Mouse (Mus musculus) kidney, adult 18-20 months (tissue): ENCODE measurements around the gene A630095N17Rik.

Source experiments
- DNase-seq: peaks from one replicate; pipeline ENCODE4 v3.0.0; 2021

Gene A630095N17Rik

DNA sequence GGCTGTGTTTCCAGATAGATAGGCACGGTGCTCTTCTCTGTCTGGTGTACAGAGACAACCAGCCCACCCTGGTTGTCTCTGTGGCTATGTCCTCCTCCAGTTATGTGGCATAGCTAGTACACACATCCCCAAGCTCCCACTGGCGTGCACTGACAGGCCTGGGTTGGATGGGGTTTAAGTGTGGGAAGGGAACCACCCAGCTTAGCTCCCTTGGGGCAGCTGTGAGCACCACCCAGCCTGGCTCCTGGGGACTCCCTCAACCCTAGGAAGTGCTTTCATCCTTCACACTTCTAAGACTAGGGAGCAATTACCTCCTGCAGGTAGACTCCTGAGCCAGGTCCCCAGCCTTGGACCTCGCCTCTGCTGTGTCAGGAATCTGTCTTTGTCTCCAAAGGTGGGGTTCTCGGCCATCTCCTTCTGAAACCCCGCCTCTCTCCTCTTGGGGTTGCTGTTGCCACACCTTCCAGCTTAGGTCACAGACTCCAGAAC is at the start of gene A630095N17Rik:
A630095N17Rik (minus strand) TSS at position 439 of the 489 bp plus-strand sequence.
- no peak for DNase-seq

DNA sequence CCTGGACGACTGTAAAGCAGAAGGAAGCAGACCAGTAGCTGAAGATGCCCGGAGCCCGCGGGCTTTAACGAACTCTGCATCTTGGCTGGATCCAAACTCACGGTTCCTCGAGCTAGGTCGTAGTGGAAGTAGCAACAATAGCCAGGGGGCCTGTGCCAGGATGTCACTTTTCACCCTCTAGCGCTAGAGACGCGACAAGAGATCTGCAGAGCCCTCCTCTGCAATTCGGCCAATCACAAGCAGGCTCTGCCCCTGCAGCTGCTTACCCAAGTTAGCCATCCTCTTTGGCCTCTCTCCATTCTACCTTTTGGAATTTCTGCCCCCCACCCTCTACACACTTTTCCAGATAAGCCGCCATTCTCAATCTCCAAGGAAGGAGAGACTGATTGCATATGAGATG is 46.3 kb upstream of the A630095N17Rik start, which contains the start of gene Resp18:
Resp18 (minus strand) TSS at position 188 of the 400 bp plus-strand sequence.
- no peak for DNase-seq

DNA sequence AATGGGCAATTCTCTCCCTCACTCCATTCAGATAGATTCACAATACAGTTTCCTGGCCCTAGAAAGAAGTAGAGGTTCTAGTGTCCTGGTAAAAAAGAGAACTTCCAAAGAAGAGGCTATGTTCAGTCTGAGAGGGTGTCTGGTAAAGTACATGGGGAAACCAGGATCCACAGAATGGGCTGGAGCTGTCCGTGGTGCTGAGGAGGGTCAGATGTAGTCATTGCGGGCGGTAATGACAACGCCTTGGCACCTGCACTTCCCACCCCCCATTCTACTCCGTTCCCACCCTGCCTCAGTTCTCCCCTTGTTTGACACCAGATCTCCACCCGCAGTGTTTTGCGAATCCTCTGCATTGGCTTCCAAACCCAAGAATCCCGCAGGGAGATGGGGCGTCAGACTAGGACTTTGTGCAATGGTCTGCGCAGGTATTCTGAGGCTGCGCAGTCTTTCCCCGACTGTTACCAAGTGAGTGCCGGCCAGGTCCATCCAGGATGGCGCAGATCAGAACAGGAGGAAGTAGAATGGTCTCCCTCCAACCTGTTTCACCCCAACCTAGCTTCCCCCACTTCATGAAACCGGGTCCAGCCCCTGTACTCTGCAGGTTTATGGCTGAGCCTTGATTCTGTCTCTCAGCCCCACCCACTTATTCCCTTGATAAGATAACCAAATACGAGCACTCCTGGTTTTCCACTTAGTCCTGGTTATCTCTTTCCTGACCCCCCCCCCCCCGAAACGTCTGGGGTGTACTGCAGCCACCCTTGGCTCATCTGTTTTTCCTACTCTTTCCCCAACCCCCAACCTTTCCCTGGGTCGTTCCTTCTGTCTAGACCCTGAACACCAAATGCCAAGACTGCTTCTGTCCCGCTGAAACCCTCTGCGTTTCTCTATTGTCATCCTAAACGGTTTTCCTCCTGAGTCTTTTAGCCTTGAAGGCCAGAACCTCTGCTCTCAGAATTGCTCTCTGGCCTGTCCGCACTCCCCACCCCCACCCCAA is 45.6 kb upstream of the A630095N17Rik start:
- peak; percentile 47 for DNase-seq

DNA sequence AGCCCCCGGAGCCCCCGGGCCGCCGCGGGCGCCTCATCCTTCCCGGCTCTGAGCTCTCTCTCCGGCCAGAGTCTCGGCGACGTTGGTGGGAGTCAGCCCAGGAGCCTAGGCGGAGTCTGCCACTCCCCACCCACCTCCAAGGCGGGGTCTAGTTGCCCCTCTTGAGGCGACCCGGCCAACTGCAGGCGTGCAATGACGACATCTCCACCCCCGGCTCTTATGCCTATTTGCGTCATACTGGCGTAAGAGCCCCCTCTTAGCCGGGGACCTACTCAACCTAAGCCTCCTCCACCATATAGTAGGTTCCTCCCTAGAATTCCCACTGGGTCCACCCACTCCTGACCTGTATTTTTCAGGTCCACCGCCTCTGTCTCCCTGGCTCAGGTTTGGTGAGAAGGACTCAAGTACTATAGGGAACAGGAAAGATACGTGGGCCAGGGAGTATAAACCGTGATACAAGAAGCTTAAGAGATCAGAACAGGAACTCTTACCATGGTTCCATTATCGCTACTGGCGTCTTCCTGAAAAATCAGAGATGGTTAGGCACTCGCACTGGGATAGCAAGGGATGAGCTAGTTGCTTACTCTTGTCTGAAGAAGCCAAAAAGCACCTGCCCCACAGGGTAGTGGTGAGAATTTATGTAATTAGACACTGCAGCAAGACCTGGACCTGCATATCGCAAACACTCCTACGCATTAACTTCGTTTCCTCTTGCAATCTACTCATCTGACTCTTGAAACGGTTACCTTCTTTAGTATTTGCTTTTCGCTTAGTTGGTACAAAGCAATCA is 32.4 kb upstream of the A630095N17Rik start, which contains the start of gene Ptprn:
Ptprn (minus strand) TSS at position 412 of the 790 bp plus-strand sequence.
- DNase-seq = no peak

DNA sequence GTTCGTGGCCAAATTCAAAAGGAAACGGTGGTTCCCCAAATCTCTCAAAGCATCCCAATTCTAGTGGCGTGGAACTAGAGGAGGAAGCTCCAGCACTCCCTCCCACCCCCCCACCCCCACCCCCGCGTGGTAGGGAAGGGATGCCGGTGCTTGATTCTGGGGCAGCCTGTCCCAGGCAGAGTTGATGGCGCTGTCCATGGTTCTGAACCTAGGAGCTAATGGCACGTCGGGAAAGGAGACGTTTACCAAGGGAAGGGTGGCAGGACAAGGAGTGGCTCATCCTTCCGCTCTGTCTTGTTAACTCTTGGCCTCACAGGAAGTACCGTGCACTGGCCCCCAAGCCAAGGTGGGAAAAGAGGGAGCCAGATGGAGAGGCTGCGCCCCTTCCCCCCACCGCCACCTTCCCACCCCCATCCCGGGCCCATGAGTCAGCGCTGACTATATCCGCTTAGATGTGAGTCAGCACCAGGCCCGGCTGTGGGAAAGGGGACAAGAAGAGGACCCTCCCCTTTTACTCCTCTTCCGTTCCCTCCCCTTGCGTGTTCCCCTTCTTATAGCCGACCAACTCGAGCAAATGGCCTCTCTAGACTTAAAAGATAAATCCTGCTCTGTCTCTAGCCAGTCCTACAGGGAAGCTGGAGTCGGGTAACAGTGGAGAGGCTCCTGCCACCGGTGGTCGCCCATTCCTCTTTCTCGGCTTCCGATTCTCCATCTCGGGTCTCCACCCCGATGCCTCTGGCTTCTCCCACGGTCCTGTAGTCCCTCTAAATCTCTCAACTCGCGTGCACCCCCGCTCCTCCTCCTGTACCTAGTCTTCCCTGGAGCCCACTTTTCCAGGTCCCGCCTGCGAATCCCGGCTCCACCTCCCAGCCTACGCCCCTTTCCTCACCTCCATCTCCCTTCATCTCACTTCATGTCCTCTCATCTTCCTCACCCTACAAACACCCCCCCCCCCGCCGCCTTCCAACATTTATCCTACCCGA is 31.4 kb upstream of the A630095N17Rik start:
- peak; percentile 62 for DNase-seq

DNA sequence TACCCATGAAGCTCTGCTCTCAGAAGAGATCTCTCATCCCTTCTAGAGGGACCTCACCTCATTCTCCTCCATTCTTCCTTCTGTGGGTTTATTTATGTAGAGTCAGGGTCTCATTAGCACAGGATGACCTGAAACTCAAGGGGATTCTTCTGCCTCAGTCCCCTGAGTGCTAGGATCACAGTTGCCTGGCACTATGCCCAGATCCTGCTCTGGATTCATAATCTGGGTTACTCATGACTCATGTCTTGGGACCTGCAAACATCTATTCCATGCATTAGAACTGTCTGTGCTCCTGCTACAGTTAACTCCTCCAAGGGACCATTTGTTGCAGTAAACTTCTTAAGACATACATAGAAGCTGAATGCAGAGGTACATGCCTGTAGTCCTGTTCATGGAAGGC is 29.4 kb upstream of the A630095N17Rik start:
- DNase-seq = no peak

DNA sequence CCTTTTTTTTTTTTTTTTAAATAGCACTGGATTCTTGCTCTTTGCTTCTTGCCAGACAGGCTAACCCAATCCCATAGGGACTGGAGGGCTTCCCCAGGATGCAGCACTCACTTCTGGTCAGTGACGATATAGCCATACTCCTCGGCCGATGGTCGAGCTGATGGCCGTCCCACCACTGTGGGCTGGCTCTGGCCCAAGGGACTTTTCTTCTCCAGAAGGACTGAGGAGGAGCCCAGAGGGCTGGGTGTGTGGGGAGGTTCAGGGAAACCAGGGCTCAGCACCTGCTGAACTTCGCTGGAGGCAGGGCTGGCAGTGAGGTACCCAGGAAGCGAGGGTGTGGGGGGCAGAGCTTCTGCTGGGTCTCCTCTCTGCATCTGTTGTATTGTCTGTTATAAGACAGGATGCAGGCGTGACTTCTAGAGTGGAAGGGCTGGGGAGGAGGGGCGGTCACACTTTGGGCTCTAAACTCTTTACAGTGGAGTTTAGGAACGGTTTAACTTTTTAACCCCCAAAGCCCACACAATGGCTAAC is 23.7 kb upstream of the A630095N17Rik start:
- no peak for DNase-seq

DNA sequence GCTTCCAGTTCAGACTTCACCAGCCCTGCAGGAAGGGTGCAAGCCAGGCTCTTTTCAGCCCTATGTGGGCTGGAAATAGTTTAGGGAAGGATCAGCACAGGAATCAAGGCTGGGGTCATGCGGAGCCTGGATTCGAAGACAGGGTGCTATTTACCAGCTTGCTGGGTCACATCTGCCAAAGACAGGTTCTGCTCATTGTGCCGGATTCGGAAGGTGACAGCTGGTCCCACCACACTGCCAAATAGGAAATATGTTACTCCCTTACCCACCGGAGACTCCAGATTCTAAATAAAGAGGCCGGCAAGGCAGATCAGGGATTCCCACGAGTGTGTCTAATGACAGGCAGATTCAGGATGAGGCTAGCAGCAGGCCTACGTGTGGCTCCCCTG is 22.7 kb upstream of the A630095N17Rik start:
- no peak for DNase-seq

DNA sequence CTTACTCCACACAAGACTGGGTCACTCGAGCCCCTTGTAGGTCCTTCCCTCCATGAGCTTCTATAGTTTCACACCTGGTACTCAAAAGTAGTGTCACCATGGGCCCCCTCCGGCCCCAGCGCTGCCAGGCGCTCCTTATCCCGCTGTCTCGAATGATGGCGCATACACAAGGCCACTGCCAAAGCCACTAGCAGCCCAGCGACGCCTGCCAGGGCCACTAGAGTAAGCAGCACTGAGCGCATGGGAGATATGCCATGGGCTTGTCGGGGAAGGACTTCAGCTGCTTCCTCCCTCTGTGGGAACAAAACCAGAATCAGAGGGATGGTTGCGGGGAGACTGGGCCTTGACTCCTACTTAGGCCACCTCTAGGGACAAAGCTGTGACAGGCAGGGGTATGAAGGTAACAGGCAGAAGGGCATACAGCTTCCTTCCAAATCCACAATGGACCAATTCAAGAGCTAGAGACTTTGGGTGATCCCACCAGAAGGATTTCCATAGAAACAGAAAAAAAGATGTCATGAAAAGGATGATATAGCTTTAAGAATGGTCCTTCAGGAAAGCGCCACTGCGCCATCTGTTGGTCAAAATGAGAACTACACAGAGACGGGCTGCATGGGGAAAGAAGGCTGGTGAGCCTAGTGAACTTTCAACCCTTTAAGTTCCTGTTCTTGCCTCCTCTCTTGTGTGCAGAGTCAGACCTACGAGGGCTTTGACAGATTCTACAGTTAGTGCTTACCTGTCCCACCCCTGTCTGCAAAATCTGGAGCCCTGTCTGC is 22.1 kb upstream of the A630095N17Rik start:
- DNase-seq = peak; percentile 89

DNA sequence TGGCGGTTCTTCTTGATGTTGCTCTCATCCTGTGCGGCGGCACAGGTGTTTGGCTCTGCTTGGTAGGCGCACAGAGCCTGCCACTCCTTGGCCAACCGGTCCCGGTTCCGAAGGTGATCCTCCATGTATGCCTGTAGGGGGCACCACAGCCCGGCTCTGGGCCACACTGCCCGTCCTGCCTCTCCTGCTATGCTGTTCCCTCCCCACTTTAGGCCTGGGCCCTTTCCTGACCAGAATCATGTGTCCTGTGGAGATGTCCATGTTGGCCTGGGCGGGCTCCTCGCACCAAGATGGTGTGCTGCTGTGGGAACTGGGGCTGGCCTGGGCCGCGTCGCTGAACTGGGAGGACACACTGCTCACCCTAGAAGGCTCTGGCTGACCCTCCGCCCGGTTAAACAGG is 21.1 kb upstream of the A630095N17Rik start:
- DNase-seq = no peak

DNA sequence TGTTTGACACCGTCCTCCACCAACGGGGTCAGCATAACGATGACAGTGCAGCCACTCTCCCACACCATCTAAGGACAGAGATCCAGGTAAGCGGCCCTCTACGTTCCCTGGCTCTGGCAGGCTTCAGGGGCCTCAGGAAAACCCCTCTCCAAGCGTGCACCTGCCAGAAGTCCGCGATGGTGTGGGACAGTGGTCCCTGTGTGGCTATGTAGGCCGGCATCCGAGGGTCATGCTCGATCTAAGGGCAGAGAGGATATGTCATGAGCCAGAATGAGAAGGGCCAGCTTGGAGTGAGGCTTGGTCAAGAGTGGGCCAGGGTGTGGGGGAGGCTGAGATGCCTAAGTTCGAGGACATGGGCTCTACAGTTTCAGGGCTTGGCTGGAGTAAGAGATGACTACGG is 20.4 kb upstream of the A630095N17Rik start:
- no peak for DNase-seq

DNA sequence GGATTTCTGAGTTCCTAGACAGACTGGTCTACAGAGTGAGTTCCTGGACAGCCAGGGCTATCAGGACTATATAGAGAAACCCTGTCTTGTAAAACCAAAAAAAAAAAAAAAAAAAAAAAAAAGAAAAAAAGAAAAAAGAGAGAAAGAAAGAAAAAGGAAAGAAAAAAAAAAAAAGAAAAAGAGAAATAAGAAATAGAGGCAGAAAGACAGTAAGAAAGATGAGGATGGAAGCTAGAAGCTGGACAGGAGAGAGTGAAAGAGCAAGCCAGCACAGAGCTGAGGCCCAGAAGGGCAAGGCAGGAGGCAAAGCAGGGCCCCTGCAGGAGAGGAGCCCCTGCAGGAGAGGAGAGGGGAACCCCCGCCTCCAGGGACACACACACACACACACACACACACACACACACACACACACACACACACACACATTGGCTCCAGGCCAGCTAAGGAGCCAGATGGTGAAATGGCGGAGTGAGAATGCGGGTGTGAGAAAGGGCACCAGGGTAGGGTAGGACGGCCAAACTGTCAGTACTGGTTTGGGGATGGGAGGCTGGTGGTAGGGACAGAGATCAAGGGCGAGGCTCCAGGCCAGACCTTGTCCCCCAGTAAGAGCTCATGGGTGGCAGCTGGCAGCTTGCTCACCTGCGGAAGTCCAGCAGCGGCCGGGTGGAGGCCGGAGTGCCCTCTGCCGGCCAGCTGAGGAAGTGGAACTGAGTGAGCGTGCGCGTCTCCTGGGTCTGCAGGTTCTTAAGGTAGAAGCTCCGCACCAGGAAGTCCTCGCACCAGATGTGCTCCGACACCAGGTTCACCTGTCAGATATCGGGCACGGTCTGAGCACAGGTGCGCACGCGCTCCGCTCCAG is 19.4 kb upstream of the A630095N17Rik start:
- peak; percentile 91 for DNase-seq

DNA sequence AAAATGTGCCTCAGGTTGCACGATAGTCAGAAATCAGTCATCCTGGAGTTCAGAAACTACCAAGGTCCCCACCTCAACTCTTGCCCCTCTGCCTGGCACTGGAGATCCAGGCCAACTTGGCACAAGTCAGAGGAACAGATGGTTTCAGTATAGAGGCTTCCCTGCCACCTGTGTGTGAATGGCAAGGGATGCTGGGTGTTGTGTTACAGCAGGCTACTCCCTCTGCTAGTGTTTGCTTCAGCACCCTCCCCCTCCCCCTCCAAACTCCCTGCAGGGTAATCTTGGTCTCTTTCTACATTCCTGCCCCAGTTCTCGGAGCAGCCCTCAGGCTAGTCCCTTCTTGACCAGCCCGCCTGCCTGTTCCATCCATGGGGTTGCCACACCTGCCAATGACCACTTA is 18.6 kb upstream of the A630095N17Rik start:
- no peak for DNase-seq

DNA sequence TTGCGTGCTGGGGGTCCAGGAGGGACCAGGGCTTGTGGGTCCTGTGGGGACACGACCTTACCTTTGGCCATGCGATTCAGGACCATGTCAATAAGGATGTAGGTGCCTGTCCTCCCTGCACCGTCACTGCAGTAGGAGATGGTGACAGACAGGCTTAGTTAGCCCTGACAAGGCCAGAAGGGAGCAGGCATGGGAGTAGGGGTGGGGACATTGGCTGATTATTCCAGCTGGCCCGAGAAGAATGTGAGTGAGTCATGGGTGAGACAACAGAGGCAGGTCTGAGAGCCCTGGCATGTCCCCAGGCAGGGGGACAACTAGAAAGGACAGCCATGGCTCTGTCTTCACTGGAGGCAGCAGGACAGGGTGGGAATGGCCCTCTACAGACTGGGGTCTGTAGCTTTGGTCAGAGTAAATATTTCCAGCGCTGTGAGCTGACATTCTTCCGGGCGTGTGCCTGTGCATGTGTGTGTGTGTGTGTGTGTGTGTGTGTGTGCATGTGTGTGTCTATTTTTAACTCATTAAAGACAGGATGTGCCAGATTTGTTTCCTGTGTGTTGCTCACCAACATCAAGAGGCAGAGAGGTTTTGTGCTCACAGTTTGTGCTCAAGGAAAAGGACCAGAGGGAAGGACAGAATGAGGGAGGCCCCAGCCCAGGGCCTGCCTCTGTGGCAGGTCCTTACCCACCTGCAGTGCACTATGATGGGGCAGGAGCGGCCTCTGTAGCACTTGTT is 16.3 kb upstream of the A630095N17Rik start:
- DNase-seq = no peak

DNA sequence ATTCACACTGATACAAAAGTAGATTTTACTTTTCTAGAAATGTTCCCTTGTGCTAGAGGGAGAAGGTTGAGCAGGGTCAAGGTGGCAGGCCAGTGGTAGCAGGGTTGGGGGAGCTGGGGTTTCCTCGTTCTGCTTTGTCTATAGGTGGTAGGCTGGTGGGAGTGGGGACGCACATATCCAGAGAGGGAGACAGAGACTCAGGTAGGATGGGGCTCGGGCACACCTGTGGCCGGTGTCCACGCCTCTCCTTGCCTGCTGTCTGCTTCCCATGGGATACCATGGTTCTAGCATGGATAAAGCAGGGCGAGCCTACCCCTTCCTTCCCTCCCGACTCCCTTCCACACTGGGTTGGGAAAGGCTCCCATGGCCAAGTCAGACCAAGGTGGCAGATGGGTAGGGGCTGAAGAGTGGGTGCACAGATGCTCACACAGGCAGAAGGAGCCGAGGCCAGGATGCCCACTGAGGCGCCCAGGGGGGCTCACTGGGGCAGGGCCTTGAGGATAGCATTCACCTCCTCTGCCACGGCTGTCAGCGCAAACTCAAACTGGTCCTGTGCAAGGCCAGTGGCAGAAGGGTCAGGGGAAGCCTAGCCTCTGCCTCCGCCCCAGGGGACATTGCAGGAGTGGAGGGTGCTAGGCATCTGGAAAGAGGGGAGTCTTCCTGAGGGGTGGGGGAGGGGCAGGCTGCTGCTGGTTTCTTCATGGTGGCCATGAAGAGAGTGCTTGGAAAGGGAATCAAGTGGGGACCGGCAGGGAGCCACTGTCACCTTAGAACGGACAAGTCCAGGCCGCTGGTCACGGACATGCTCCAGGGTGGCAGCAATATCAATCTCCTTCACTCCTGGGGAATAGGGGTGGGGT is 15.4 kb upstream of the A630095N17Rik start:
- DNase-seq = no peak

DNA sequence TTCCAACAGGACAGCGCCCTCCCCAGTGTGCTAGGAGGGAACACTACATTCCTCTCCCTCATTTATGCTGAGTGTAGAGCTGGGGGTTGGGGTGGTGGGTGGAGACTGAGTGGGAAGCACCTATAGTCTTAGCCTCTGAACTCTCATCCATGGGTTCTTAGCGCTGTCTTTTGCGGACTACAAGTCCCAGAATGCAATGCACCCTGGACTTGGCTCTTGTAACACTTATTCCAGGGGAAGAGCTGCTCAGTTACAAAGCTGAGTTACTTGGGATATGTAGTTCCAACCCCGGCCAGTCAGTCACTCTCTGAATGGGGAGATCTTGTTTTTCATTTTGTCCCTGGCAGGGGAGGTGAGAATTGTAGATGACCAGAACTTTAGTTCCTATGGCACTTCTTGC is 12.9 kb upstream of the A630095N17Rik start:
- DNase-seq = peak; percentile 51

DNA sequence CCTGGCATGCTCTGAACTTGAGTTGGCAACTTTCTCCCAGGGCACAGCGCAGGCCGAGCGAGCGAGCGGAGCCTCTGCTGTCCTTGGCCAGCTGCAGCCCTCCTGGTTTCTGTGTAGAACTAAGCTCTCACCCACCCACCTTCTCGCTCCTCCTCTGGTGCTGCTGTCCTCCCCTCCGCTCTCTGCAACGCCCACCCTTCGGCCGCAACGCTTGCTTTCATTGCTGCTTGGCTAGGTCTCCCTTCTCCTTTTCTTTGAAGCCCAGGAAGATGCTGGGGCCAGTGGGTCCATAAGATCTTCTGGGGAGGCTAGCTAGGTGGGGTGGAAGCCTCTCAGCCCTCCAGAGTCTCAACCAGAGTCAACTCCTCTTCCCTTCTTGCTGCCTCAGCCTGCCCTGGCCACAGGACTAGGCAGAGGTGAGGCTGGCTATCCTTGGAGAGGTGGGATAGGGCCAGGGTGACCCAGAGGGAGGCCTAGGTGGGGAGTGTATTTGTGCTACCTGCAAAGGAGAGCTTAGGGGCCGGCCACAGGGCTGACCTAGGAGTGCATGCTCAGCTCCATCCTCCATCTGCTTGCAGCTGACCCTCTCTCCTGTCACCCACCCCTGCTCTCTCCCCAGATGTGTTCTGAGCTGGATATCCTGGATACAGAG is 12.4 kb upstream of the A630095N17Rik start:
- no peak for DNase-seq

DNA sequence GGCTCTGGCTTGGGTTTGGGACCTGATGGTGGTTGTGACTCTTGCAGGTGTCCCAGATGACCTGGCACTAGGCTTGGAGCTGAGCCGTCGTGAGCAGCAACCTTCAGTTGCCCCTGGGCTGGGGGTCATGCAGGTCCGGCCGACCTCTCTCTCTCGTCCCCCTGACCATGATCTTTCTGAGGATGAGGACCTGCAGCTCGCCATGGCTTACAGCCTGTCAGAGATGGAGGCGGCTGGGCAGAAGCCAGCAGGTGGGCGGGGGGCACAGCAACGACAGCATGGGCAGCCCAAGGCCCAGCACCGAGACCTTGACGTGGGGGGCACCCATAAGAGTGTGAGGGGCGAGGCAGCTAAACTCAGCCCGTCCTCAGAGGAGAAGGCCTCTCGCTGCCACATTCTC is 11.5 kb upstream of the A630095N17Rik start:
- no peak for DNase-seq
